Mouse (Mus musculus) testis, adult 2 months (tissue): ENCODE data around the gene Igsf3.

Source experiments
- CTCF ChIP-seq: fragments of 200-500 bp; IDR thresholded peaks from 2 replicates; pipeline ENCODE4 v1.5.1; 2012; ENCODE audit warnings: low read depth, mild to moderate bottlenecking, inconsistent platforms, low read length, moderate library complexity; ENCODE audit not compliant: control insufficient read depth, insufficient read depth, insufficient replicate concordance
- POLR2A ChIP-seq: fragments of 200-500 bp; IDR thresholded peaks from 2 replicates; pipeline ENCODE4 v1.6.1; 2012; ENCODE audit warnings: low read depth, mild to moderate bottlenecking, inconsistent platforms, low read length, moderate library complexity; ENCODE audit not compliant: control insufficient read depth

DNA sequence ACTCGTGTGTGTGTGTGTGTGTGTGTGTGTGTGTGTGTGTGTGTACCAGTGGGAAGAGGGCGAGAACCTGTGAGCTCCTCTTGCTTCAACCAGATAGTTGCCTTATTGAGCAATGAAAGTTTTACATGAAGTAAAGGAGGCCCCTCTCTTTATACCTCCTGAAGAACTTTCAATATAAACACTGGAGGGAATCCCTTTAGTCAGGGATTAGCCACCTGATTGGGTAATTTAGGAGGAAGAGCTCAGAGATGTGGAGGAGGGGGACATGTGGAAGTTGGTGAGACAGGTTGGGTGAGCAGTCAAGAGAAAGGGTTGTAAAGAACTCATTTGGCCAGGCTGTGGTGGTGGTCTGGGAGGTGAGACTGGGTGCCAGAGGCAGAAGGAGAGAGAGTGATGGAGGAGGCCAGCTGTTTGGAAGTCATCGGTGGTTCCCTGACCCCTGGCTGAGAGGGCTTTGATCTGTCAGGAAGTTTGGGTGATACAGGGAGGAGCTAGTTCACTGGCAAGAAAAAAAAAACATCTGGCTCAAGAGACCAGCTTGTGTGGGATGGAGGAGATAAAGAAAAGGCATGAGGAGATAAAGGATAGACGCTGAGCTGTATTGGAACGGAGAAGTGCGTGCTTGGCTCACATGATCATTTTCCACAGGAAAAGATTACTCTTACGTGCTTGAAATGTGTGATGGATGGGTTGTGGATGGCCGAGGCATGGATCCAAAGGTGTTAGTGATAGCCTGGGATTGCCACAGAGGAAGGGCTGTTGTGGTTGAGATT, 53.3 kb downstream of the Igsf3 start:
- TF ChIP-seq CTCF (no peak), POLR2A (no peak)
